Mouse (Mus musculus): Measurements from ENCODE around the gene Asb3. TPM values are rescaled to one million over a fixed set of nuclear protein-coding genes. Genes with fewer than 3 reads are reported as not detected.
"Not testable (repeated sequence)": the region's sequence is repeated elsewhere in the genome, so short reads cannot be mapped to it uniquely, and the experiment has no call there.

The Asb3 gene
- polyA plus RNA-seq, 1 experiment from 2014 or later = 9.0 TPM

DNA sequence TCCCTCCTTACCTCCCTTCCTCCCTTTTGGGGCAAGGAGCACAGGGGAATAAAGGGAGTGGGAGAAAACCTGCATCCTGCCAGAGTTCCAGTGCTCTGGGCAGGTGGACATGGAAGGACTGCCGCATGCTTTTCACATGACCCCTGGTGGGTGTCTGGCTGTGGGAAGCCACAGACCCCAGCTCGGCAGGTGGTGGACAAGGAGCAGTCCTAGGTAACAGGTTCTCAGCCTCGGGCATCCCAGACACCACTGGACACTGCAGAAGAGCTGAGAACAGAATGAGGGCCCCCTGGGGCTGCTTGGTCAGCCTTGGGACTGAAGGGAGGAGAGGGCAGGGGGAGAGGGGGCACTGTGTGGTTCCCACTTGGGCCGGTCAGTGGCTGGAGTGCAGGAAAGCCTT, 149.7 kb downstream of the Asb3 start:
- no peak for TF ChIP-seq CTCF (IDR thresholded peaks at IDR 0.05; ENCODE audit: low read depth)
- TF ChIP-seq EP300 (IDR thresholded peaks at IDR 0.05; ENCODE audit: low read depth) = no peak
- WGBS (ENCODE audit: insufficient replicate concordance) = 80% methylated on average over 4 of the region's 4 CpGs
- Histone ChIP-seq H3K9me3 (ENCODE audit: low read length) (peaks cover under 1% of the 10 kb centered on the region), H3K4me3 (ENCODE audit: low read depth, low read length) (no peak overlapping the region), H3K36me3 (replicated peaks; ENCODE audit: insufficient read depth, low read length) (0 out of 2 replicates have a peak, but pooled peaks cover under 1% of the 10 kb centered on the region), H3K27ac (ENCODE audit: low read depth) (no peak overlapping the region), H3K9ac (replicated peaks) (no peak overlapping the region), H3K4me1 (ENCODE audit: insufficient read depth) (no peaks in the 10 kb centered on the region), H3K4me2 (ENCODE audit: low read depth, low read length) (no peak overlapping the region), H3K27me3 (ENCODE audit: insufficient read depth, low read length) (no peaks in the 10 kb centered on the region)
- no peak for ATAC-seq
- DNase-seq = no peak

DNA sequence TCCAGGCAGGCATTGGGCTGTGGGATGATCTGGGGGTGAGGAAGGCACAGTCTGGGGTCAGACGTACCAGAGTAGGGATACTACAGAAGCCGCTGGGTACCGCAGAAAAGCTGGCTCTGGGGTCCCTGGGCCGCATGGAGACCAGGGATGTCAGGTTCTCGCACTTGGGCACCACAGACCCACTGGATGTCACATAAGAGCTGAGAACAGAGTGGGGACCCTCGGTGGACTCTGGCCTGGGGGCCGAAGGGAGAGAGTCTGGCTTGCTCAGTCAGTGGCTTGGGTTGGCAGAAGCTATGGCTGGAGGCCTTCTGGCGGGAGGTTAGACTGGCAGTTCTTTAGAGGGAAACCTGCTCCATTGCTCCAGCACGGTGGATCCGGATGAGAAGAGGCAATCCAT, 204.8 kb downstream of the Asb3 start:
- Histone ChIP-seq H3K4me1 (ENCODE audit: insufficient read depth) (no peaks in the 10 kb centered on the region), H3K4me3 (ENCODE audit: low read depth, low read length) (no peak overlapping the region), H3K9ac (replicated peaks) (no peak overlapping the region), H3K27ac (ENCODE audit: low read depth) (no peak overlapping the region), H3K27me3 (ENCODE audit: insufficient read depth, low read length) (no peaks in the 10 kb centered on the region), H3K36me3 (replicated peaks; ENCODE audit: insufficient read depth, low read length) (peaks cover 4% of the 10 kb centered on the region; the same call in 1 of the 2 replicates), H3K4me2 (ENCODE audit: low read depth, low read length) (no peak overlapping the region), H3K9me3 (ENCODE audit: low read length) (no peaks in the 10 kb centered on the region)
- TF ChIP-seq EP300 (IDR thresholded peaks at IDR 0.05; ENCODE audit: low read depth) (no peak), CTCF (IDR thresholded peaks at IDR 0.05; ENCODE audit: low read depth) (no peak)
- no peak for DNase-seq
- no peak for ATAC-seq
- WGBS (ENCODE audit: insufficient replicate concordance) = 89% methylated on average over 10 of the region's 10 CpGs

DNA sequence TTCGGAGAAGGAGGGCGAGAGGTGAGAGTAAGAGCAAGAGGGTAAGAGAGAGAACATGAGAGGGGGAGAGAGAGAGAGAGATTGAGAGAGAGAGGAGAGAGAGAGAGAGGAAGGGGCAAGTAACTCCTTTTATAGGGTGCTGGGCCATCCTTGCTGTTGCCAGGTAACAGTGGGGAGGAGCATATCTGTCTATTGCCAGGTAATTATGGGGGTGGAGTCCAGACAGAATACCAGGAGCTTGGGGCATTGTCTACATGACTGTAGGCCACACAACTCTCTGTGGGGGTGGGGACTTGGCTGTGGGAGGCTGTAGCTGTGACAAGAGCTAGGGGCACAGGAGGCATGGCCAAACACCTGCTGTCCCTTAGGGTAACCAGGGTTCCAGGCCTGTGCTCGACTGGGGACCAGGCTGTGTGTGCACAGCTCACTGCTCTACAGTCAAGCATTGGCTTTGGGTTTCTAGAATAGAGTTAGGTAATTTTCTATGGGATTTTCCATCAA, 205.3 kb downstream of the Asb3 start:
- Histone ChIP-seq H3K9me3 (ENCODE audit: low read length) (no peaks in the 10 kb centered on the region), H3K4me1 (ENCODE audit: insufficient read depth) (no peaks in the 10 kb centered on the region), H3K9ac (replicated peaks) (no peak overlapping the region), H3K27me3 (ENCODE audit: insufficient read depth, low read length) (no peaks in the 10 kb centered on the region), H3K27ac (ENCODE audit: low read depth) (no peak overlapping the region), H3K4me3 (ENCODE audit: low read depth, low read length) (no peak overlapping the region), H3K4me2 (ENCODE audit: low read depth, low read length) (no peak overlapping the region), H3K36me3 (replicated peaks; ENCODE audit: insufficient read depth, low read length) (peaks cover 4% of the 10 kb centered on the region; the same call in 1 of the 2 replicates)
- 75% methylated on average over 3 of the region's 3 CpGs for WGBS (ENCODE audit: insufficient replicate concordance)
- no peak for DNase-seq
- ATAC-seq = no peak
- TF ChIP-seq CTCF (IDR thresholded peaks at IDR 0.05; ENCODE audit: low read depth) (no peak), EP300 (IDR thresholded peaks at IDR 0.05; ENCODE audit: low read depth) (no peak)

DNA sequence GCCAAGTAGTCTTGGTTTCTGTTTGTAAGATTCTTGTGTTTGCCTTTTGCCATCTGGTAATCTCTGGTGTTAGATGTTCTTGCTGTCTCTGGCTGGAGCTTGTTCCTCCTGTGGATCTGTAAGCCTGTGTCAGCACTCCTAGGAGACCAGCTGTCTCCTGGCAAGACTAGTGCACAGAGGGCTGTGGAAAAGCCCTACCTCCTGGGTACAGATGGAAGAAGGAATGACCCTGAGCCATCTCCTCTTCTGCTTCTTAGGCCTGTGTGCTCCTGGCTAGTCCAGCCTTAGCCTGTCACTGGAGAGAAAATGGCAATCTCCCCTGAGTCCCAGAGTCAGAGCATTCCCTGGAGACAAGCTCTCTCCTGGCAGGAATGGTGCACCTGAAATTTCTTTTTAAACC, 214.3 kb downstream of the Asb3 start:
- DNase-seq; H3K36me3 ChIP-seq (replicated peaks; ENCODE audit: insufficient read depth, low read length); ATAC-seq; H3K27me3 ChIP-seq (ENCODE audit: insufficient read depth, low read length); H3K4me3 ChIP-seq (ENCODE audit: low read depth, low read length); H3K4me2 ChIP-seq (ENCODE audit: low read depth, low read length); H3K9ac ChIP-seq (replicated peaks); H3K27ac ChIP-seq (ENCODE audit: low read depth); H3K9me3 ChIP-seq (ENCODE audit: low read length); H3K4me1 ChIP-seq (ENCODE audit: insufficient read depth): not testable (repeated sequence)

DNA sequence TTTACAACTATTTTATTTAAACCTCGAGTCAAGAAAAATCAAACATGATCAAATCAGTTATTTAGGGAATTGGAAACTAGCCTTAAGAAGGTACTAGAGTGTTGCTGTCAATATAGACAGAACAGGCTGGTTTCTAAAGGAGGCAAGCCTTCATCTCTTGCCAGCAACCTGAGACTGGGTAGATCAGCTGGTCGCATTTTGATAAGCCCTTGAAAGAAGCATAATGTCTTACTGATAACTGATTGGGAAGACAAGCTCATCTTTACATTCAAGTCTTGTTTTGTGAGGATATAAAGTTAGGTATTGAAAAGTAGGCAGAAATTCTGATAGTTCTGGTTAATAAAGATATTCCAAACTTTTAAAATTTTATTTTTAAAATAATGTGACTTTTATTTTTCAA, 217.0 kb downstream of the Asb3 start:
- TF ChIP-seq EP300 (IDR thresholded peaks at IDR 0.05; ENCODE audit: low read depth) (no peak), CTCF (IDR thresholded peaks at IDR 0.05; ENCODE audit: low read depth) (no peak)
- peaks cover 3% of the 10 kb centered on the region; the same call in 1 of the 2 replicates for H3K36me3 ChIP-seq (replicated peaks; ENCODE audit: insufficient read depth, low read length)
- WGBS (ENCODE audit: insufficient replicate concordance) = 79% methylated on average over 2 of the region's 2 CpGs
- no peak overlapping the region for H3K9ac ChIP-seq (replicated peaks)
- DNase-seq = no peak
- H3K9me3 ChIP-seq (ENCODE audit: low read length) = no peaks in the 10 kb centered on the region
- ATAC-seq = no peak
- no peak overlapping the region for H3K27ac ChIP-seq (ENCODE audit: low read depth)
- no peaks in the 10 kb centered on the region for H3K4me1 ChIP-seq (ENCODE audit: insufficient read depth)
- H3K4me3 ChIP-seq (ENCODE audit: low read depth, low read length) = no peak overlapping the region
- H3K27me3 ChIP-seq (ENCODE audit: insufficient read depth, low read length) = no peaks in the 10 kb centered on the region
- no peak overlapping the region for H3K4me2 ChIP-seq (ENCODE audit: low read depth, low read length)

DNA sequence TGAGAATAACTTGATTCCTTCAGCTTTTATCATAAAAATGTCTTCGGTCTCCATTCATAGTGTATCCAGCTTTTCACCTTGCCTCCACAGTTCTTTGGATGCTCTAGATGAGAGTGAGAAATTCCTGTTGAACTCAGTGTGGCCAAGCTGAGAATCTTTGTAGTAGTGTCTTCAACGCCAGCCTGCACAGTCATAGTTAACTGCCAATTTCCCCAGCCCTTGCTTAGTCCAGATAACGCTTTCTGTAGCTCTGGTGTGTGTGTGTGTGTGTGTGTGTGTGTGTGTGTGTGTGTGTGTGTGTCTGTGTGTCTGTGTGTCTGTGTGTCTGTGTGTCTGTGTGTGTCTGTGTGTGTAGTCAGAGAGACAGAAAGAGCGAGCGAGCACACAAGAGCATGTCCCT, 220.1 kb downstream of the Asb3 start:
- no peak overlapping the region for H3K4me2 ChIP-seq (ENCODE audit: low read depth, low read length)
- H3K27ac ChIP-seq (ENCODE audit: low read depth) = no peak overlapping the region
- no peaks in the 10 kb centered on the region for H3K9me3 ChIP-seq (ENCODE audit: low read length)
- no peak overlapping the region for H3K9ac ChIP-seq (replicated peaks)
- 80% methylated on average over 5 of the region's 5 CpGs for WGBS (ENCODE audit: insufficient replicate concordance)
- H3K36me3 ChIP-seq (replicated peaks; ENCODE audit: insufficient read depth, low read length) = peaks cover 3% of the 10 kb centered on the region; the same call in 1 of the 2 replicates
- DNase-seq (no peak), ATAC-seq (no peak)
- no peaks in the 10 kb centered on the region for H3K4me1 ChIP-seq (ENCODE audit: insufficient read depth)
- H3K4me3 ChIP-seq (ENCODE audit: low read depth, low read length) = no peak overlapping the region
- H3K27me3 ChIP-seq (ENCODE audit: insufficient read depth, low read length) = no peaks in the 10 kb centered on the region
- no peak for TF ChIP-seq EP300 (IDR thresholded peaks at IDR 0.05; ENCODE audit: low read depth)
- TF ChIP-seq CTCF (IDR thresholded peaks at IDR 0.05; ENCODE audit: low read depth) = no peak

DNA sequence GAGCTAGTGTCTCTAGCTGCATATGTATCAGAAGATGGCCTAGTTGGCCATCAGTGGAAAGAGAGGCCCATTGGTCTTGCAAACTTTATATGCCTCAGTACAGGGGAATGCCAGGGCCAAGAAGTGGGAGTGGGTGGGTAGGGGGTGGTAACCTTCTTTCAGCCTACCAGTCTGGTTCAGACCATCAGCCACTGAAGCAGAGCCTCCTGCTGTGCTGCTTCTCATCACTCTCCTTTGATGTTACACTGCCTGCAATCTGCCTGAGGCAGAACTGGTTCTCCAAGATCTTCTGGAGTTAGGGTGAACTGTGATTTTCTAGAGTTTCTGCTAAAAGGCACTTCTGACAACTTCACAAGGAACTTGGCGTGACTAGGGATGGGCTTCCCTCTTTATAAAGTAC, 241.7 kb downstream of the Asb3 start:
- 55% methylated on average over 1 of the region's 1 CpGs for WGBS (ENCODE audit: insufficient replicate concordance)
- H3K27ac ChIP-seq (ENCODE audit: low read depth); H3K9me3 ChIP-seq (ENCODE audit: low read length); H3K4me2 ChIP-seq (ENCODE audit: low read depth, low read length); H3K4me1 ChIP-seq (ENCODE audit: insufficient read depth); H3K4me3 ChIP-seq (ENCODE audit: low read depth, low read length); ATAC-seq; H3K36me3 ChIP-seq (replicated peaks; ENCODE audit: insufficient read depth, low read length); DNase-seq; H3K27me3 ChIP-seq (ENCODE audit: insufficient read depth, low read length); H3K9ac ChIP-seq (replicated peaks): not testable (repeated sequence)

DNA sequence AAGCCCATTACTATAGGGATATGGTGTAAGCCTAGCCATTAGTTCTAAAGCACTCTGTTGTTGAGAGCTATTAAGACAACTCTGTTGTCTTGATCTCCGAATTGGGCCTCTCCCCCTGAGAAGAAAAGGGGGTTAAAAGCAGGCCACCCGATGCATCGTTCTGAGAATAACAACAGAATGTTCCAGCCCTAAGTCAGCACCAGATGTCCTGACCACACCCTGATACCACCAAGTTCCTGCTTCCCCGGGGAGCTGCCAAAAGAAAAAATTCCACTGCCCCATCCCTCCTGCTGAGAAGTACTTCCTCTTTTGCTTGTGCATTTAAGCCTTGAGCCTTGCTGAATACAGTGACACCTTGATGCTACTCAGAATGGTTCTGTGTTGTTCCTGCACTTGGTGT, 248.5 kb downstream of the Asb3 start:
- not testable (repeated sequence) for H3K36me3 ChIP-seq (replicated peaks; ENCODE audit: insufficient read depth, low read length)

DNA sequence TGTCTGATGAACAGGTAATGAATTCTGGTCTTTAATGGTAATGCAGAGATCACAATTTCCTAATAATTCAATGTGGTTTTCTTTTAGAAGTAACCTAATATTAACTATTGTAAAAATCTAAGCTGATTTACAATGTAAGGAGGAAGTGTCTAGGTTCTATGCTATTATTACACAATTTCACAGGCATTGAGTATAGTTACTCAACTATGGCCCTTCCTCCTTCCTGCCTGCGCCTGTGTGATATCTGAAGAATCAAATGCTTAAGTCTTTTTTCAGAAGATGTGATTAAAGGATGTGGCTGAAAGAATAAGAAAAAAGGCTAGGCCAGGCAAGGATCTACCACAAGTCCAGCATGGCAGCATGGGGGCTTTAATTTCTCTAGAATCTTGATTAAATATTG, 249.6 kb downstream of the Asb3 start:
- H3K27me3 ChIP-seq (ENCODE audit: insufficient read depth, low read length); H3K4me3 ChIP-seq (ENCODE audit: low read depth, low read length); H3K4me1 ChIP-seq (ENCODE audit: insufficient read depth); ATAC-seq; H3K36me3 ChIP-seq (replicated peaks; ENCODE audit: insufficient read depth, low read length); DNase-seq; H3K4me2 ChIP-seq (ENCODE audit: low read depth, low read length); H3K9me3 ChIP-seq (ENCODE audit: low read length); H3K27ac ChIP-seq (ENCODE audit: low read depth); H3K9ac ChIP-seq (replicated peaks): not testable (repeated sequence)
- WGBS (ENCODE audit: insufficient replicate concordance) = 68% methylated on average over 1 of the region's 1 CpGs

More for the DNA sequence above, 248.5 kb downstream of the Asb3 start:
- 64% methylated on average over 4 of the region's 4 CpGs for WGBS (ENCODE audit: insufficient replicate concordance)
- not testable (repeated sequence) for H3K4me2 ChIP-seq (ENCODE audit: low read depth, low read length); H3K27ac ChIP-seq (ENCODE audit: low read depth); H3K4me1 ChIP-seq (ENCODE audit: insufficient read depth); H3K9ac ChIP-seq (replicated peaks); DNase-seq; ATAC-seq; H3K27me3 ChIP-seq (ENCODE audit: insufficient read depth, low read length); H3K4me3 ChIP-seq (ENCODE audit: low read depth, low read length); H3K9me3 ChIP-seq (ENCODE audit: low read length)

DNA sequence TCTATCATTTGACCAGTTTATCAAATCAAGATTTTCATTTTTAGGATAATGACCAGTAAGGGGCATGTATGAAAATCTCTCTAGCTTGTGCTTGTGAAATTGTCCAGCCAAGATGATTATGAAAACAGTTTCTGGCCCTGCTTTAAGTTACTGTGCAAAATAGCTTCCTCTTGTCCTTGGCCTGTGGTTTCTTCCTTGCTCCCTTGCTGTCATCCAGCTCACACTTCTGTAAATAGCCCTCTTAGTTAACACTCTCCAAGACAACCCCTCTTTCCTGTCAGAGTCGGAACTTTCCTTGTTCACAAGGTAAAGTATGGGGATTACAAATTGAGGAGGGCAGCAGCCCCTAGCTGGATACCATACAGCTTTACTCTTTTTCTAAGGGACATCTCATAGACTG, 253.2 kb downstream of the Asb3 start:
- not testable (repeated sequence) for H3K27me3 ChIP-seq (ENCODE audit: insufficient read depth, low read length); H3K27ac ChIP-seq (ENCODE audit: low read depth); DNase-seq; H3K4me3 ChIP-seq (ENCODE audit: low read depth, low read length); ATAC-seq; H3K9me3 ChIP-seq (ENCODE audit: low read length); H3K4me1 ChIP-seq (ENCODE audit: insufficient read depth); H3K36me3 ChIP-seq (replicated peaks; ENCODE audit: insufficient read depth, low read length); H3K9ac ChIP-seq (replicated peaks); H3K4me2 ChIP-seq (ENCODE audit: low read depth, low read length)
- 28% methylated on average over 1 of the region's 1 CpGs for WGBS (ENCODE audit: insufficient replicate concordance)
